Mouse (Mus musculus) MEL (cell line): ENCODE results near the gene Serpinf1. TPM values are rescaled to one million over a fixed set of nuclear protein-coding genes. Genes with fewer than 3 reads are reported as not detected.

ENCODE experiments used
- DNase-seq: peaks from one replicate; pipeline ENCODE4 v3.0.0; 2011; ENCODE audit warnings: low read depth, low spot score
- H3K27ac ChIP-seq: 2 replicates; pipeline ENCODE4 v1.5.1; 2012; ENCODE audit warnings: low read depth, mild to moderate bottlenecking, control low read depth, low read length, moderate library complexity; ENCODE audit not compliant: control insufficient read depth
- H3K27me3 ChIP-seq, 2 experiments: fragments of 150-350 bp in 1 of 2; sonication (generic) in 1 of 2; 2 replicates each; pipeline ENCODE4 v1.6.1; 2012; ENCODE audit warnings: low read length in 2 of 2, mild to moderate bottlenecking in 2 of 2, improper control_type of control experiment in 1 of 2, moderate library complexity in 1 of 2; ENCODE audit not compliant: insufficient read depth in 2 of 2, control insufficient read depth in 1 of 2
- H3K36me3 ChIP-seq, 2 experiments: 2 replicates each; pipeline ENCODE4 v1.6.1; 2012 to 2014; ENCODE audit warnings: low read length in 2 of 2, improper control_type of control experiment in 1 of 2, inconsistent platforms in 1 of 2, mild to moderate bottlenecking in 1 of 2; ENCODE audit not compliant: insufficient read depth in 2 of 2, control insufficient read depth in 1 of 2
- H3K4me1 ChIP-seq, 2 experiments: fragments of 150-350 bp in 1 of 2; sonication (generic) in 1 of 2; 2 replicates each; pipeline ENCODE4 v1.6.1; 2012; ENCODE audit warnings: low read length in 2 of 2, improper control_type of control experiment in 1 of 2, mild to moderate bottlenecking in 1 of 2; ENCODE audit not compliant: insufficient read depth in 2 of 2, control insufficient read depth in 1 of 2
- H3K4me3 ChIP-seq, 2 experiments: fragments of 150-350 bp in 1 of 2; sonication (generic) in 1 of 2; 2 replicates each; pipeline ENCODE4 v1.5.1; 2012; ENCODE audit warnings: low read depth in 2 of 2, low read length in 2 of 2, mild to moderate bottlenecking in 2 of 2, moderate library complexity in 2 of 2, control low read depth in 1 of 2, improper control_type of control experiment in 1 of 2; ENCODE audit not compliant: control insufficient read depth in 1 of 2, insufficient read depth in 1 of 2
- H3K79me2 ChIP-seq: 2 replicates; pipeline ENCODE4 v1.6.1; 2012; ENCODE audit warnings: mild to moderate bottlenecking, low read length, moderate library complexity; ENCODE audit not compliant: control insufficient read depth, poor library complexity, insufficient read depth
- H3K9ac ChIP-seq: 2 replicates; pipeline ENCODE4 v1.6.1; 2012; ENCODE audit warnings: low read depth, mild to moderate bottlenecking, control low read depth, low read length, moderate library complexity; ENCODE audit not compliant: control insufficient read depth, poor library complexity, severe bottlenecking
- H3K9me3 ChIP-seq: fragments of 150-350 bp; sonication (generic); replicated peaks from 2 replicates; pipeline ENCODE4 v1.6.1; 2012; ENCODE audit warnings: mild to moderate bottlenecking, low read length, improper control_type of control experiment, moderate library complexity; ENCODE audit not compliant: insufficient read depth
- BHLHE40 ChIP-seq: IDR thresholded peaks from 2 replicates; pipeline ENCODE4 v1.6.1; 2012; ENCODE audit warnings: low read depth, mild to moderate bottlenecking, inconsistent platforms, low read length, improper control_type of control experiment, borderline replicate concordance
- CHD1 ChIP-seq: IDR thresholded peaks from 2 replicates; pipeline ENCODE4 v1.6.1; 2012; ENCODE audit warnings: low read depth, mild to moderate bottlenecking, inconsistent platforms, low read length, improper control_type of control experiment
- CTCF ChIP-seq, 3 experiments: IDR thresholded peaks in 2 of 3; conservative IDR thresholded peaks in 1 of 3; 2 replicates each; pipeline ENCODE4 v1.5.1; 2011 to 2012; ENCODE audit warnings: low read length in 3 of 3, low read depth in 2 of 3, mild to moderate bottlenecking in 2 of 3, improper control_type of control experiment in 1 of 3, inconsistent platforms in 1 of 3, mixed read lengths in 1 of 3, moderate library complexity in 1 of 3; ENCODE audit not compliant: control insufficient read depth in 1 of 3, insufficient read depth in 1 of 3, poor library complexity in 1 of 3, severe bottlenecking in 1 of 3
- ELF1 ChIP-seq: IDR thresholded peaks from 2 replicates; pipeline ENCODE4 v1.6.1; 2014; ENCODE audit warnings: low read depth, mild to moderate bottlenecking, inconsistent platforms, low read length, improper control_type of control experiment, moderate library complexity
- GATA1 ChIP-seq: IDR thresholded peaks from 2 replicates; pipeline ENCODE4 v1.6.1; 2011; ENCODE audit warnings: low read depth, low read length, improper control_type of control experiment
- HCFC1 ChIP-seq: IDR thresholded peaks from 2 replicates; pipeline ENCODE4 v1.6.1; 2012; ENCODE audit warnings: low read depth, mild to moderate bottlenecking, inconsistent platforms, low read length, improper control_type of control experiment, moderate library complexity
- JUND ChIP-seq: IDR thresholded peaks from 2 replicates; pipeline ENCODE4 v1.6.1; 2011; ENCODE audit warnings: low read depth, mild to moderate bottlenecking, improper control_type of control experiment, low read length
- MAX ChIP-seq: IDR thresholded peaks from 2 replicates; pipeline ENCODE4 v1.6.1; 2011; ENCODE audit warnings: low read length, improper control_type of control experiment
- MAZ ChIP-seq: IDR thresholded peaks from 2 replicates; pipeline ENCODE4 v1.6.1; 2012; ENCODE audit warnings: low read depth, mild to moderate bottlenecking, inconsistent platforms, low read length, improper control_type of control experiment
- MXI1 ChIP-seq: IDR thresholded peaks from 2 replicates; pipeline ENCODE4 v1.6.1; 2011; ENCODE audit warnings: mild to moderate bottlenecking, low read depth, low read length, improper control_type of control experiment
- NRF1 ChIP-seq: IDR thresholded peaks from 2 replicates; pipeline ENCODE4 v1.6.1; 2014; ENCODE audit warnings: low read depth, mild to moderate bottlenecking, inconsistent platforms, low read length, improper control_type of control experiment, moderate library complexity; ENCODE audit not compliant: poor library complexity, insufficient read depth, severe bottlenecking
- POLR2A ChIP-seq, 2 experiments: IDR thresholded peaks; 2 replicates each; pipeline ENCODE4 v1.6.1; 2011 to 2012; ENCODE audit warnings: low read length in 2 of 2, mild to moderate bottlenecking in 2 of 2, control low read depth in 1 of 2, improper control_type of control experiment in 1 of 2, low read depth in 1 of 2, moderate library complexity in 1 of 2; ENCODE audit not compliant: control insufficient read depth in 1 of 2, insufficient read depth in 1 of 2, poor library complexity in 1 of 2
- POLR2AphosphoS2 ChIP-seq: IDR thresholded peaks from 2 replicates; pipeline ENCODE4 v1.6.1; 2011; ENCODE audit warnings: low read length, improper control_type of control experiment
- RAD21 ChIP-seq: IDR thresholded peaks from 2 replicates; pipeline ENCODE4 v1.6.1; 2011; ENCODE audit warnings: mild to moderate bottlenecking, low read depth, low read length, improper control_type of control experiment
- SIN3A ChIP-seq: IDR thresholded peaks from 2 replicates; pipeline ENCODE4 v1.6.1; 2012; ENCODE audit warnings: low read length, improper control_type of control experiment, inconsistent platforms
- SMC3 ChIP-seq: IDR thresholded peaks from 2 replicates; pipeline ENCODE4 v1.6.1; 2011; ENCODE audit warnings: low read depth, low read length, improper control_type of control experiment
- ZKSCAN1 ChIP-seq: IDR thresholded peaks from 2 replicates; pipeline ENCODE4 v1.6.1; 2012; ENCODE audit warnings: low read depth, mild to moderate bottlenecking, inconsistent platforms, low read length, improper control_type of control experiment, moderate library complexity
- ZNF384 ChIP-seq: IDR thresholded peaks from 2 replicates; pipeline ENCODE4 v1.6.1; 2012; ENCODE audit warnings: low read depth, mild to moderate bottlenecking, inconsistent platforms, low read length, improper control_type of control experiment
- polyA plus RNA-seq, 2 experiments: library from polyadenylated mRNA; stranded (reverse) in 1 of 2; unstranded in 1 of 2; fragments of >175 nt in 1 of 2; fragments of >200 nt in 1 of 2; gene quantifications; 2 replicates each; pipeline versions ENCODE4 v1.2.1 to v1.2.4; 2012; ENCODE audit warnings: low replicate concordance in 2 of 2, low read depth in 1 of 2; ENCODE audit not compliant: insufficient read length in 2 of 2, insufficient read depth in 1 of 2, missing spikeins in 1 of 2
- total RNA-seq: library from RNA; depleted of rRNA; stranded (reverse); fragments of 300-350 nt; gene quantifications from 2 replicates; pipeline ENCODE4 v1.2.3, GENCODE M21; 2012

Gene Serpinf1
- total and polyA plus RNA-seq, 3 experiments = 0.36 TPM; not detected in 2

DNA sequence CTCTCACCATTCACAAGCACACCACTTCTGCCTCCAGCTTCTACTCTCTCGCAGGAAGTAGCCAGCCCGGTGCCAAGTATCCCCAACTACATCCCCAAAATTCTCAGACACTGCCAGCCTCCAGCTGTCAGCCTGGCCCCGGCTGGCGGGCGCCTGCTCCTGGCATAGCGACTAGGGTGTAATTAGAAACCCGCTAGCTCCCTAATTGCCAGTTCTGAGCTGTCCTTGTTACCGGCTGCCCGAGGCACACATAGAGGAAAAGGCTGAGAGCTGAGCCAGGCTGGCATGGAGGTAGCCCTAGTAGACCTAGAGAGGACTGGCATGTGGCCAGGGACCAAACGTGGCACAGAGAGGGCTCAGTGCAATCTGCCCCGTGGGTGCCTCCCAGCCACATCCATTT is 8.8 kb upstream of the Serpinf1 start:
- H3K79me2 ChIP-seq = no peaks in the 10 kb centered on the region
- H3K9me3 ChIP-seq = no peaks in the 10 kb centered on the region
- H3K4me1 ChIP-seq = peaks cover 0 to 14% of the 10 kb centered on the region in 2 experiments; a peak in 2 of 4 replicates
- no peak for TF ChIP-seq ZNF384
- no peak for TF ChIP-seq RAD21
- no peak for TF ChIP-seq SIN3A
- TF ChIP-seq POLR2AphosphoS2 = no peak
- TF ChIP-seq, all 39 proteins: peak for 0
- Histone ChIP-seq H3K4me3 (no peak overlapping the region), H3K27ac (no peak overlapping the region), H3K27me3 (no peaks in the 10 kb centered on the region), H3K9ac (no peak overlapping the region), H3K36me3 (peaks cover 0 to 2% of the 10 kb centered on the region in 2 experiments; a peak in 1 of 4 replicates)
- DNase-seq = no peak

DNA sequence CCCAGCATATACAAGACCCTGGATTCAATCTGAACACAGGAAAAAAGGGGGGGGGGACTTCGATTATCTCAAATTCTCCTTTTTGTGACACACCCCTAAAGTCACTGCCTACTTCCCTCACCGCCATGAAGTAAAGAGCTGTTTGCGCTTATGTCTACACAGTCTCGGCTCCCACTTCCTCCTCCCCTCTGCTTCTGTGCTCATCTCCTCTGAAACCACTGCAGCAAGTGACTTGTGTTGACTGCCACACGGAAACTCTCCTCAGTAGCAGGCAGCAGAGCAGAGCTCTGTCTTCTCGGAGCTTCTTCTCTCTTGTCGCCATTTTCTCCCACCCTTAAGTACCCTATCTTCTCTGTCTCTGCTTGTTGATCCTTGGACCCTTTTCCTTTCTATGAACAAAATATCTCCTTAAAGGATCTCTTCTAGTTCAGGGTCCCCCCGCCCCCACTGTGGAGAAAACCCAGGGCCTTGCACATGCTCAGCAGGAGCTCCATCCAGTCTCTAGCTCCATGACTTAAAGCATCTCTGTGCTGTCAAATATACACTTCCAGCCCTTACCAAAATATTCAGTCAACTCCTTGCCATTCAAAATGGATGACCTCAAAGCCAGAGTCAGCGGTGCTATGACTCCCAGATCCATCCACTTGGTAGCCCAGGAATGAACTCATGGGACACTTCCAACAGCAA is 6.7 kb upstream of the Serpinf1 start:
- peak overlapping the region; percentile 33 for H3K27ac ChIP-seq
- H3K9me3 ChIP-seq = no peaks in the 10 kb centered on the region
- H3K79me2 ChIP-seq = no peaks in the 10 kb centered on the region
- DNase-seq = peak; percentile 87
- no peaks in the 10 kb centered on the region for H3K27me3 ChIP-seq
- H3K4me1 ChIP-seq = peaks cover 0 to 14% of the 10 kb centered on the region in 2 experiments; a peak in 2 of 4 replicates
- peak overlapping the region; percentile 1 to 37 for H3K4me3 ChIP-seq
- H3K9ac ChIP-seq = peak overlapping the region; percentile 46
- peaks cover 0 to 2% of the 10 kb centered on the region in 2 experiments; a peak in 1 of 4 replicates for H3K36me3 ChIP-seq
- TF ChIP-seq CTCF (IDR thresholded peaks at IDR 0.05 in 2 of 3, conservative IDR thresholded peaks at IDR 0.05 in 1 of 3; ENCODE audit: control insufficient read depth in 1 of 3, insufficient read depth in 1 of 3, low read depth in 2 of 3, low read length in 3 of 3, poor library complexity in 1 of 3, severe bottlenecking in 1 of 3) (no peak), MAX (no peak), ZKSCAN1 (no peak), BHLHE40 (no peak), ELF1 (peak; percentile 61), NRF1 (peak; percentile 62), MXI1 (peak; percentile 59; the same call in 1 of the 2 replicates), SMC3 (no peak), JUND (no peak), POLR2AphosphoS2 (no peak), HCFC1 (no peak), CHD1 (0 out of 2 replicates have a peak, but pooled peaks have one; percentile 53), GATA1 (peak; percentile 31; the same call in 1 of the 2 replicates), POLR2A (IDR thresholded peaks at IDR 0.05; ENCODE audit: control insufficient read depth in 1 of 2, insufficient read depth in 1 of 2, low read depth in 1 of 2, low read length in 2 of 2, poor library complexity in 1 of 2) (0 out of 4 replicates have a peak, but pooled peaks of 1 of the 2 experiments have one; percentile 31), MAZ (no peak; the same call in 1 of the 2 replicates)
- TF ChIP-seq, all 39 proteins: peak for 6
